Mouse (Mus musculus) small intestine, adult 2 months (tissue): ENCODE data around the gene Abhd2. TPM values are rescaled to one million over a fixed set of nuclear protein-coding genes. Genes with fewer than 3 reads are reported as not detected.

Experiments
- H3K27ac ChIP-seq: fragments of 200-500 bp; 2 replicates; pipeline ENCODE4 v1.5.1; 2012; ENCODE audit warnings: low read depth, low read length, control low read depth, inconsistent platforms; ENCODE audit not compliant: insufficient read depth
- H3K27me3 ChIP-seq: fragments of 200-500 bp; 2 replicates; pipeline ENCODE4 v1.6.1; 2012; ENCODE audit warnings: mild to moderate bottlenecking, moderate library complexity, low read length, inconsistent platforms; ENCODE audit not compliant: control insufficient read depth, insufficient read depth
- H3K36me3 ChIP-seq: fragments of 200-500 bp; 2 replicates; pipeline ENCODE4 v1.6.1; 2012; ENCODE audit warnings: mild to moderate bottlenecking, low read length, control low read depth, inconsistent platforms; ENCODE audit not compliant: control insufficient read depth, insufficient read depth
- H3K4me1 ChIP-seq: fragments of 200-500 bp; 2 replicates; pipeline ENCODE4 v1.6.1; 2012; ENCODE audit warnings: low read length, inconsistent platforms, mixed read lengths; ENCODE audit not compliant: control insufficient read depth, insufficient read depth, insufficient read length
- H3K4me3 ChIP-seq: fragments of 200-500 bp; 2 replicates; pipeline ENCODE4 v1.5.1; 2012; ENCODE audit warnings: low read depth, mild to moderate bottlenecking, control low read depth, inconsistent platforms, low read length, moderate library complexity
- CTCF ChIP-seq: fragments of 200-500 bp; IDR thresholded peaks from 2 replicates; pipeline ENCODE4 v1.5.1; 2012; ENCODE audit warnings: low read depth, mild to moderate bottlenecking, control low read depth, inconsistent platforms, low read length, moderate library complexity, mixed read lengths; ENCODE audit not compliant: insufficient replicate concordance, insufficient read length; ENCODE audit errors: extremely low read depth
- POLR2A ChIP-seq: fragments of 200-500 bp; IDR thresholded peaks from 2 replicates; pipeline ENCODE4 v1.6.1; 2012; ENCODE audit warnings: low read depth, mild to moderate bottlenecking, control low read depth, inconsistent platforms, low read length, moderate library complexity
- WGBS: fragments of 180-500 bp; shearing (Covaris S2); methylation state at CpG from one replicate; pipeline ENCODE4 v1.1.7; 2018; 5-methylcytosine and 5-hydroxymethylcytosine counted together
- polyA plus RNA-seq: library from polyadenylated mRNA; depleted of rRNA; stranded (reverse); fragments of >200 nt; gene quantifications from 2 replicates; pipeline ENCODE4 v1.2.3, GENCODE M21; 2012

Gene Abhd2
- polyA plus RNA-seq, 1 experiment: 103 TPM

DNA sequence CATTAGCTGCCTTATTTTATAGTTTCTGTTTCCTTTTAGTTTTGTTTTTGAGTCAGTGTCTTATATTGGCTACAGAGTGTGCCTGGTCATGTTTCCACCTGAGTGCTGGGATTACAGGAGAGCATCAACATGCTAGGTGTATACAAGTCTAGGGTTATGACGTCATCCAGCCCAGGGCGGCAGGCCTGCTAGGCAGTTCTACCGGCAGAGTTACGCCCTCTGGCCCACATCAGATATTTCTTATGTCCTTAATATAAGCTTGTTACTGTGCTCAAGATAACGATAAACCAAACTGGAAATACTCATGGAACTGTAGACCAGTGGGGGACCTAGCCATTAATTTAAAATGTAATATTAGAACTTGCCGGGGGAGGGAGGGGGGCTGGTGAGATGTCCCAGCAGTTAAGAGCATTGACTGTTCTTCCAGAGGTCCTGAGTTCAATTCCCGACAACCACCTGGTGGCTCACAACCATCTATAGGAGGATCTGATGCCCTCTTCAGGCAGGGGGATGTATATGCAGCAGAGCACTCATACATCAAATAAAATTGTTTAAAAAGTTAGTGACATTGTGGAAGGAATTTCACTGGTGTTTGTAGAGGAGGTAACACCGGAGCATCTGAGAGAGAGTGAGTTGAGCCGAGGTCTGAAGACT, 120.0 kb downstream of the Abhd2 start:
- WGBS: 29% methylated on average over 9 of the region's 9 CpGs

GRCm38 (mm10) chr7:79393924-79394323, 120.9 kb downstream of the Abhd2 start:
- Histone ChIP-seq H3K36me3 (no peaks in the 10 kb centered on the region), H3K4me1 (peaks cover 4% of the 10 kb centered on the region; the same call in 1 of the 2 replicates)
- WGBS: 96% methylated on average over 7 of the region's 7 CpGs

More for the DNA sequence above, 120.0 kb downstream of the Abhd2 start:
- peaks cover 4% of the 10 kb centered on the region; the same call in 1 of the 2 replicates for H3K4me1 ChIP-seq
- no peak for TF ChIP-seq POLR2A
- TF ChIP-seq CTCF: no peak
- H3K27me3 ChIP-seq: no peaks in the 10 kb centered on the region
- no peak overlapping the region for H3K27ac ChIP-seq
- H3K36me3 ChIP-seq: no peaks in the 10 kb centered on the region
- peak overlapping the region; percentile 18; the same call in 1 of the 2 replicates for H3K4me3 ChIP-seq

DNA sequence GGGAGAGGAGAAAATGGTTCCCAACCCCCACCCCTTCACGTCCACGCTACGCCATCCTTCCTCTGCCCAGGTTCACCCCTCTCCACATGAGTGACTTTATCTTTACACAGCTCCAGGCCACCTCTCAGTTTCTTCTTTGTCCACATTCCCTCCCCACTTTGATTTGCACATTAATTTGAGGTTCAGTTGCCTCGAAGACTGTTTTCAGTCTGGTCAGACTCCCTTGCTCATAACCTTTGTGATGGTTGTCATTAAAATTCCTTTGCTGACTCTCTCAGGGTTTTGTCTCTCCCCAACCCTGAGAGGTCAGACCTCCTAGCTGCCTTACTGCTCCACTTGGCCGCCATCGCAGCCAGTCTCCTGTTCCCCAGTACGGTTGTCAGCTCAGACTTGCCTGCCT, 121.7 kb downstream of the Abhd2 start:
- no peak for TF ChIP-seq POLR2A
- no peak for TF ChIP-seq CTCF
- H3K27me3 ChIP-seq: no peaks in the 10 kb centered on the region
- H3K4me1 ChIP-seq: peaks cover 4% of the 10 kb centered on the region; the same call in 1 of the 2 replicates
- no peak overlapping the region for H3K4me3 ChIP-seq
- H3K27ac ChIP-seq: no peak overlapping the region
- H3K36me3 ChIP-seq: no peaks in the 10 kb centered on the region
- 88% methylated on average over 7 of the region's 7 CpGs for WGBS

More at GRCm38 (mm10) chr7:79393924-79394323, 120.9 kb downstream of the Abhd2 start:
- Histone ChIP-seq H3K27ac (no peak overlapping the region), H3K27me3 (no peaks in the 10 kb centered on the region), H3K4me3 (no peak overlapping the region)
- TF ChIP-seq CTCF: no peak
- no peak for TF ChIP-seq POLR2A

GRCm38 (mm10) chr7:79395186-79395585, 122.2 kb downstream of the Abhd2 start:
- 70% methylated on average over 7 of the region's 7 CpGs for WGBS
- Histone ChIP-seq H3K4me3 (no peak overlapping the region), H3K27me3 (no peaks in the 10 kb centered on the region), H3K4me1 (peaks cover 4% of the 10 kb centered on the region; the same call in 1 of the 2 replicates), H3K36me3 (no peaks in the 10 kb centered on the region), H3K27ac (no peak overlapping the region)
- TF ChIP-seq CTCF (no peak), POLR2A (no peak)

DNA sequence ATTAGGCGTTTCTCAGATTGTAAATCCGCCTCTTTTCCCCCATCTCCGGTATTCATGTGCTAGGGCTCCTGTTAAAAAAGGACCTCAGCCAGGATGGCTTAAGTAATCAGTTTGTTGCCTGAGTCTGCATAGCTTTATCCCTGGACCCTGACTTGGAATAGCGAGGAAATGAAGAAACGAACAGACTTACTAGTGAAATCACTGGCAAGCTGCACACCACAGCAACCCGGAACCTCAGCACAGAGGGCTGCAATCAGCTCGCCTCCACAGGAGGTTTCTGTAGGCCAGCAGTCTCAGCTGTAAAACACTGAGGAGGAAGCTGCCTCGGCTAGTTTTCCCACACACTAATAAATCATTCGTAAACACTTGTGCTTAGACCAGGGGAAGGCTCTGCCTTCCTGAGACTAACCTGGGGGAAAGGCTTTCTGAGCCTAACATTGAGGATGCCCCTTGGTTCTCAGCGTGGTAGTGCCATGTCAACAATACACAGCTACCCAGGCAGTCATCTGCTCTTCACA, 124.5 kb downstream of the Abhd2 start:
- Histone ChIP-seq H3K36me3 (no peaks in the 10 kb centered on the region), H3K27ac (no peak overlapping the region), H3K27me3 (no peaks in the 10 kb centered on the region), H3K4me3 (no peak overlapping the region), H3K4me1 (0 out of 2 replicates have a peak, but pooled peaks cover 2% of the 10 kb centered on the region)
- 77% methylated on average over 10 of the region's 10 CpGs for WGBS
- no peak for TF ChIP-seq CTCF
- TF ChIP-seq POLR2A: no peak

GRCm38 (mm10) chr7:79398426-79398825, 125.4 kb downstream of the Abhd2 start:
- TF ChIP-seq CTCF (no peak), POLR2A (no peak)
- Histone ChIP-seq H3K27ac (no peak overlapping the region), H3K4me1 (no peaks in the 10 kb centered on the region), H3K4me3 (no peak overlapping the region), H3K27me3 (no peaks in the 10 kb centered on the region), H3K36me3 (no peaks in the 10 kb centered on the region)
- WGBS: 49% methylated on average over 8 of the region's 8 CpGs

GRCm38 (mm10) chr7:79398971-79399370, 126.0 kb downstream of the Abhd2 start:
- Histone ChIP-seq H3K4me3 (no peak overlapping the region), H3K27me3 (no peaks in the 10 kb centered on the region), H3K36me3 (no peaks in the 10 kb centered on the region), H3K27ac (no peak overlapping the region), H3K4me1 (no peaks in the 10 kb centered on the region)
- no peak for TF ChIP-seq POLR2A
- no peak for TF ChIP-seq CTCF
- WGBS: 83% methylated on average over 12 of the region's 12 CpGs

DNA sequence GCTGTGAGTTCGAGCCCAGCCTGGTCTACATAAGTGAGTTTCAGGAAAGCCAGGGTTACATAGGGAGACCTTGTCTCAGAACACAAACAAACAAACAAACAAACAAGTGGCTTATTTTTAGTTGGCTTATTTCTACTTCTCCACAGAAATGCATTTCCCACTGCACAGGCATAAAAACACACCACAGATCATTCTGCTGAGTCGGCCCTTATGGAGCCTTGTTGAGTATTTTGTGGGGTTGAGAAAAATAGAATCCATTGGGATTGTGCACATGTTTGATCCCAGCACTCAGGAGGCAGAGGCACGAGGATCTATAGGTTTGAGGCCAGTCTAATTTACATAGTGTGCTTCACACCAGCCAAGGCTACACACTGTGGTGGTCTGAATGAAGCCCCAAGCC, 127.3 kb downstream of the Abhd2 start:
- 85% methylated on average over 3 of the region's 3 CpGs for WGBS
- H3K27ac ChIP-seq: no peak overlapping the region
- TF ChIP-seq CTCF (no peak), POLR2A (no peak)
- no peaks in the 10 kb centered on the region for H3K27me3 ChIP-seq
- H3K4me3 ChIP-seq: no peak overlapping the region
- no peaks in the 10 kb centered on the region for H3K36me3 ChIP-seq
- H3K4me1 ChIP-seq: no peaks in the 10 kb centered on the region
